Mouse (Mus musculus) R1 (cell line): Measurements from ENCODE around the gene Gm6812.

ENCODE experiments used
- DNase-seq: peaks from one replicate; pipeline ENCODE4 v3.0.0-alpha.2; 2018; ENCODE audit warnings: low read depth, low spot score

Gm6812 gene

DNA sequence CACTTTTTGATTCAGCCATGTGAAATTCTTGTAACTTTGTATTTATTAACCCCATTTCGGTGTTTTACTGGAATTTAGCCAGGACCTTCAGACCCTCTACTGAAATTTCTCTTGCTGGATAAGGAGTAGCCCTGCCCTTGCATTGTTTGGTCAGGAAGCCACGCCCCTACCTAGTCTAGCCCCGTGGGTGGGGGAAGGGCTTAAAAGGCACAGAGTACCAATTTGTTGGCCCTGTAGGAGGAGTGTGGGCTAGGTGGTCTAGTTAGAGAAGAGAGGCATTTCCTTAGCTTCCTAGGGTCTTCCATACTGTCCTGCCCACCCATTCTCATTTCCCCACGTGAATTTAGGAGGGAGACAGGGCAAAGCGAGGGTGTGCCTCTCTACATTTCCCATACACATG lies at the start of gene Gm6812:
Gene Gm6812, minus strand, starts transcription at position 101 of the 400 bp plus-strand sequence.
- peak; percentile 0 for DNase-seq

DNA sequence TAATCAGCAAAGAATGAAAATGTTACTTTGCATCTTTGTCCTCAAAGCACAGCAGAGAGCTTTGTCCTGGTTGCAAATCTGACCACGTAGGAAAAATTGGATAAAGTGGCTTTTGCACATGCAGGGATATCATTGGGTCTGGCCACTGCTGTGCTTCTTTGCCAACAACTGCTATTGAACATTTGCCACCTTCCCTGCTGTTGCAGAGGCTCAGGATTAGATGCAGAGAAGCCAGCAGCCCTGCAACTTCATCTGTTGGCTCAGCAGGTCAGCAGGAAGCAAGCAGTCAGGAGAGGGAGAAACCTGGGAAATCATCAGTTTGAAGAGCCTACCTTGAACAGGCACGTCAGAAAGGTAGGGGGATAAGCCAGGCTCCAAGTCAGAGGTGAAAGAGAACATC lies 27.7 kb downstream of the Gm6812 start:
- DNase-seq, result no peak
